Mouse (Mus musculus): ENCODE results near the gene Rnf26.
A peak's percentile ranks its signal among the peaks of the same experiment; 100 is the strongest.
"Not testable (repeated sequence)": the region's sequence is repeated elsewhere in the genome, so short reads cannot be mapped to it uniquely, and the experiment has no call there.

Rnf26 gene

DNA sequence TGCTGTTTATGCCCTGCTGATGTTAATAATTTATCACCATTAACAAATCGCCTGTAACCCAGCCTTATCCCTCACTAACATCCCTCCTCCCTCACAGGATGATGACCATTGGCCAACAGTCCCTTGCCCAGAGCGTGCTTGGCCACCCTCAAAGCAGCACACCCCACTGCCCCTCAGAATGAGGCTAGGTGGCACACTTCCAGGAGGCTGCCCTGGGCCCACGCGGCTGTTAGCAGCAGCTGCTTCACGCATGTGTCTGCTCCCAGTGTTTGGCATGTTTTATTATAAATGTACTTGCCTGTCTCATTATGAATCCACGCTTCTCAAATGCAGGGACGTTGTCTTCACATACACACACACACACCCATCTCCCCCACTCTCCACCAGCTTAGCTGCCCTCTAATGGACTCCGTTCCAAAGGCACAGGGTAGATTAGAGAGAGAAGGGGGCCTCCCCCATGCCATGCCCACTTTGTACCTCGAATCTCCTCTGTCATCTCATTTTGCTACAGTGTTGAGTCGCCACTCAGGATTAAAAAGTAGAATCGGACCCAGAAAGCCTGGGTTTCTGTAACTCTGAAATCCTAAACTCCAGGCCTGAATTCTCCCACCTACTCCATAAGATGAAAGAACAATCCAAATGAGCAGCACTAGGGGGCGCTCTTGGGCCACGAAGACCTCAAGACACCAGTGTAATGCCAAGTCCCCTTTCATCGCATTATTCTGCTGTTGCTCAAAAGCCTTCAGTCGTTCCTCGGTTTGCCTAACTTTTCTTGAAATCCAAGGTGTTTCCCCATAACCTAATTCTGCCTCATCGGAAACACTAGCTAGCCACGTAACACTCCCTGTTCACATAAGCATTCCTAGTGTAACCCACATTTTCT is 12.5 kb upstream of the Rnf26 start:
- peak; percentile 77 to 91 for DNase-seq (ENCODE audit: low spot score in 2 of 2)

DNA sequence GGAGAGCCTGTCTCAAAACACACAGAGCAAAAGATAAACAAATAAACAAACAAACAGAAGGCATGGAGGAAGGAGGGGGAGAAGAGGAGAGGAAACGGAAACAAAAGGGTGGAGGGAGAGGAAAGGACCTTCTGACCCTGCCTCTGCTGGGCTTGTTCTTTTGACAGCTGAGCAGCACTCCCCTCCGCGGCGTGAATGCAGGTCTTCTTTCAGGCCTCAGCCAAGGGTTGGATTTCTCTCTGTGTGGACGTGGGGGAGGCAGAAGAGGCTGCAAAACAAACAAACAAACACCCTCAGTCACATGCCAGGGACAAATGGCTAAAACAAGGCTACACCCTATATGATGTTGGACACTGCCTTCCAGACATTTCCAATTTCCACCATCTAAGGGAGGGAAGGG is 11.7 kb upstream of the Rnf26 start:
- DNase-seq (ENCODE audit: low spot score in 2 of 2) = no peak

DNA sequence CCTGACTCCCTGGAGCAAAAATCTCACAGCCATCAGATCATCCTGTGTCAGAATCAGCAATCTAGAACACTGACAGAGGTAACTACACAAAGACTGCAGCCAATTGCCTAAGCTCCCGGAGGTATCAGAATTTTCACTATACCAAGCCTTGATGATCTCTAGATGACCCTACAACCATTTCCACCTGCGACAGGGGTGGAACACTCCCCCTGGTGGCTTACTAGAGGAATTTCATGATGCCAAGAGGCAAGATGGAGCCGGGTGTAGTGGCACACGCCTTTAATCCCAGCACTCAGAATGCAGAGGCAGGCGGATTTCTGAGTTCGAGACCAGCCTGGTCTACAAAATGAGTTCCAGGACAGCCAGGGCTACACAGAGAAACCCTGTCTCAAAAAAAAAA is 11.0 kb upstream of the Rnf26 start:
- DNase-seq (ENCODE audit: low spot score in 2 of 2) = no peak

DNA sequence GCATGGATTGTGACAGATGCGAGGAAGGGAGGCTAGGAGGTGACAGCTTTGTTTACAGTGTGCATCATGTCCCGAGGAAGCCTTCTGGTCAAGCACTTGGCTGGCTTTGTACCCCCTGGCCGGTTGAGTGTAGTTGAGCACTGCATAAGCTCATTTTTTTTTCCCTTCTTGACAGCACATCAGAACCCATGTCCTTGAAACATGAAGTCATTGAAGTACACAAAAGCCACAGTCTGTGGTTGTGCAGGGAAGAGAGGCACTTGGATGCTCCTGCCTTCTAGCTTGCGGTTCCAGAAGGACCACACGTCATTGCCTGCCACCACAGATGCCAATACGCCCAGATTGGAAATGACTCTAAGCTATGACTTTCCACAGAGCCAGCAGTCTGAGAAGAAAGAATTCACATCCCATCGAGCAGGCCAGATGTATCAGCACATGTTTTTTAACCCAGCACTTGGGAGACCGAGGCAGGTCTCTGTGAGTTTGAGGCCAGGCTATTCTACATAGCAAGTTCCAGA is 6.7 kb upstream of the Rnf26 start:
- DNase-seq (ENCODE audit: low spot score in 2 of 2) = no peak

DNA sequence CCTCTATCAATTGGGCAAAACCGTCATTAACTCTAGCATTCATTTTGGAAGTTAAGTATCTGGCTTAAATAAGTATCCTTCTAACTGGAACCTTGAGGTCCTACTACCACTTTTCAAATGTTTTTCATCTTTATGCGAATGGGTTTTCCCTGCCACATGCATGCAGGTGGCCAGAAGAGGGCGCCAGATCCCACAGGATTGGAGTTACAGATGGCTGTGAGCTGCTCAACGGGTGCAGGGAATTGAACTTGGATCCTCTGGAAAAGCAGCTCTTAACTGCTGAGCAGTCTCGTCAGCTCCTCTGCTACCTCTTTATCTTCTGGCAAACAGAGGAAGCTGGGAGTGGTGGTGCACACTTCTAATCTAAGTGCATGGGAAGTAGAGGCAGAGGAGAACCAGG is 5.7 kb upstream of the Rnf26 start:
- DNase-seq (ENCODE audit: low spot score in 2 of 2) = peak; percentile 62 to 88

DNA sequence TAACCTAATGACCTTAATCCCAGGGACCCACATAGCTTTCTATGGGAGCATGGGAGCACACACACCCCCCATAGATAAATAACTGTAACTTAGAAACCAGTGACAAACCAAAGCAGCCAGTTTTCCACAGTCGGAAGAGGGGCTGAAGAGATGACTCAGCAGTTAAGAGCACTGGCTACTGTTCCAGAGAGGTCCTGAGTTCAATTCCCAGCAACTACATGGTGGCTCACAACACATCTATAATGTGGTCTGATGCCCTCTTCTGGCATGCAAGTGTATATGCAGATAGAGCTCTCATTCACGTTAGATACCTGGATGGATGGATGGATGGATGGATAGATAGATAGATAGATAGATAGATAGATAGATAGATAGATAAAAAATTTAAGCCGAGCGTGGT is 2.9 kb upstream of the Rnf26 start:
- DNase-seq (ENCODE audit: low spot score in 2 of 2) = no peak

DNA sequence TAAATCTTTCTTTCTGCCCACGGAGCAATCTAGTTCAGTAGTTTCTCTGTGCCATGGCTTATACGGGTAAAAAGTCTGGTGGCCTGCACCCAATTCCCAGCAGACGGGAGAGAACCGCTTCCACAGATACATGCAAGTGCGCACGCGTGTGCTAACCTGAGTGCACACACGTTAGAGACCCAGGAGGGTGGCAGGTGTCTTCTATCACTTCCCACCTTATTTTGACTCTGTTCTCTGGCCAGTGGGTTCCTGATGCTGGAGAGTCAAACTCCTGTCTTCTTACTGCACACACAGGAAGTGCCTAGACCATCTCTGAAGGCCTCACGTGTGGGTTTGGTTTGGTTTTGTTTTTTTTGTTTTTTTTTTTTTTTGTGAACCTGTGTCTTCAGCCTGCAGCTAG is 2.3 kb upstream of the Rnf26 start:
- DNase-seq (ENCODE audit: low spot score in 2 of 2) = no peak

DNA sequence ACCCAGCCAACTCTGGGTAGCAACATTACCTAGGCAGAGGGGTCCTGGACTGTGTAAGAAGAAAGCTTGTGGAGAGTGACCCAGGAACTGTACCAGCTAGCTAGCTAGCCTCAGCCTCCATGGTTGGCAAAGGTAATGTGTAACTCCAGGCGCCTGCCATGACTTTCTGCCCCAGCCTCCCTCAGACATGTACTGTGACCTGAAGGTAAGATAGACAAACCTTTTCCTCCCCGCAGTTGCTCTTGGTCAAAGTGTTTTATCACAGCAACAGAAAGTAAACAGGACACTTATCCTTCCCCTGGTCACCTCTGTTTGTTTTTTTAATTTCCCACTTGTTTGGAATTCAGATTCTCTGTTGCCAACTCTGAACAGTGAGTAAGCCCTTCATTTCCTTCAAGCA is 1.1 kb upstream of the Rnf26 start:
- DNase-seq (ENCODE audit: low spot score in 2 of 2) = no peak

DNA sequence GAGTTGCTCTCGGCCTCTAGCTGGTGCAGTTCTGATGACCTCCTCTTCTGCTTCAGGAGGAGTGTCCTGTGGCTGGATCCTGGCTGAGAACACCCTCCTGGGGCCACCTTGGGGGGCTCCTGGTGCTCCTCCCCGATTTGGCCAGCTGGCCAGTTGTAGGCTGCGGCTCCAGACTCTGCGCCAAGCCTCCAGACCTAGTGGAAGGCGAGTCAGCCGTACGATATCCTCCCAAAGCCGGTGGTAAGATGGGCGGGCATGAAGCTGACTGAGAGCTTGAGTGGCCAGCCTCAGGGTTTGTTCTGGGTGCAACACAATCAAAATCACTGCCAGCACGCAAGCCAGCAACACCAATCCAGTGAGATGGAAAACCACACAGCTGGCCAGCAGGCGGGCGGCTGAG is 1.4 kb downstream of the Rnf26 start:
- DNase-seq (ENCODE audit: low spot score in 2 of 2) = not testable (repeated sequence)

DNA sequence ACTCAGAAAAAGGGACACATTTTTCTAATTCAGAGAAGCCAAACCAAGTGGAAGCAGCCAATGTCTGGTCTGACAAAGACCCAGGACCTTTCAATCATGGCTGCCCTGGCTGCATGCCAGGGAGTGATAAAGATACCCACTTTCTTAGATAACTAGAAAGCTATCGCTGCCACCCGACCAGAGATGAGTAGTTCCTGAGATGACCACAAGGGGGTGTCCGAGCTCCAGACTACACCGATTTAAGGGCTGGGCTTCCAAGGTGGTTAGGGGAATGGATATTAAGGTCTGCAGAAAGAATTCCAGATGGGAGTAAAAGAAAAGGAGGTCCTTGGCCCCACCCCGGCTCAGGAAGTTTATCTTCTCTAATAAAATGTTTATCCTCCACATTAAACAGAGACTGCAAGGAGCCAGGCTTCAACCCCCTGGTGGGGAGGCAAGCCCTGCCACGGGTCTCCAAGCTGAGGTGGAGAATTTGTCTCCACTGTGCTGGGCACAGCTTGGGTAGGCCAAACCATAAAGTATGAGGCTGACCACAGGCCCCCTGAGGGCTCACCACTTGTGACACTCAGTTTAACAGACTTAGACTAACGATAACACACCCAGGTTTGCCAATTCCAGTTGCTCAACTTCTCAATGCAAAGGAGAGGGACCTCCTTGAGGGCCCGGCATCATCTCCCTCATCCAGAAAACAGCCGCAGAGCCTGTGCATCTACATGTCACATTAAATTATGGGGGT is 3.8 kb downstream of the Rnf26 start:
- DNase-seq (ENCODE audit: low spot score in 2 of 2) = peak; percentile 77 to 91

DNA sequence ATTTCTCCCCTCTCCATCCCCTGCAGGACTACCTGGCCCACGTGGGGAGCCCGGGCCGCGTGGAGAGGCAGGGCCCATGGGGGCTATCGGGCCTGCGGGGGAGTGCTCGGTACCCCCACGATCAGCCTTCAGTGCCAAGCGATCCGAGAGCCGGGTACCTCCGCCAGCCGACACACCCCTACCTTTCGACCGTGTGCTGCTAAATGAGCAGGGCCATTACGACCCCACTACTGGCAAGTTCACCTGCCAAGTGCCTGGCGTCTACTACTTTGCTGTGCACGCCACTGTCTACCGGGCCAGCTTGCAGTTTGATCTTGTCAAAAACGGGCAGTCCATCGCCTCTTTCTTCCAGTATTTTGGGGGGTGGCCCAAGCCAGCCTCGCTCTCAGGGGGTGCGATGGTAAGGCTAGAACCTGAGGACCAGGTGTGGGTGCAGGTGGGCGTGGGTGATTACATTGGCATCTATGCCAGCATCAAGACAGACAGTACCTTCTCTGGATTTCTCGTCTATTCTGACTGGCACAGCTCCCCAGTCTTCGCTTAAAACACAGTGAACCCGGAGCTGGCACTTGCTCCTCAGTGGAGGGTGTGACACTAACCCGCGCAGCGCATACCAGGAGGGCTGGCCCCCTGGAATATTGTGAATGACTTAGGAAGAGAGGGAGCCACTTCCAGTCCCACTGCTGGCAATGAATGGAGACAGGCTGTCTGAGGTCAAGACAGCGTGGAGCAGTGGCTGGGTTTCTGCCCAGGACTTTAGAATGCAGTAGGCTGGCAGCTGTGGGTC is 4.9 kb downstream of the Rnf26 start:
- DNase-seq (ENCODE audit: low spot score in 2 of 2) = no peak

DNA sequence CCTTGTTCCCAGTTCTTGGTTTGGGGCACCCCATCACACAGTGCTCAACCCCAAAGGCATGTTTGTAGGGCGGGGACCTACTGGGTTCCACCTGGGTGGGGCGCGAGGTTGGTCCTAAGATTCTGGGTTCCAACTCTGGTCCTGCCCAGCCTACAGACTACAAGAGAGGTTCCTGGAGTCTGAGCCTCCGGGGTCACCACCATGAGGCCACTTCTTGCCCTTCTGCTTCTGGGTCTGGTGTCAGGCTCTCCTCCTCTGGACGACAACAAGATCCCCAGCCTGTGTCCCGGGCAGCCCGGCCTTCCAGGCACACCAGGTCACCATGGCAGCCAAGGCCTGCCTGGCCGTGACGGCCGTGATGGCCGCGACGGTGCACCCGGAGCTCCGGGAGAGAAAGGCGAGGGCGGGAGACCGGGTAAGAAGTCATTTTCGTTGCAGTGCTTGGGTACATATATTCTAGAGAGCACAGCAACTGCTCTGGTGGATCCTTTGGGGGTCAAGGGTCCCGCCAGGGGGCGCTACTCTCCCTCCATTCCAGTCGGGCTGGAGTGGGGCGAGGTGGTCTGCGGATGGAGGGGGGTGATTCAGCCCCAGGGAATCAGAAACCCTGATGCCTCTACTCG is 5.6 kb downstream of the Rnf26 start:
- DNase-seq (ENCODE audit: low spot score in 2 of 2) = no peak

DNA sequence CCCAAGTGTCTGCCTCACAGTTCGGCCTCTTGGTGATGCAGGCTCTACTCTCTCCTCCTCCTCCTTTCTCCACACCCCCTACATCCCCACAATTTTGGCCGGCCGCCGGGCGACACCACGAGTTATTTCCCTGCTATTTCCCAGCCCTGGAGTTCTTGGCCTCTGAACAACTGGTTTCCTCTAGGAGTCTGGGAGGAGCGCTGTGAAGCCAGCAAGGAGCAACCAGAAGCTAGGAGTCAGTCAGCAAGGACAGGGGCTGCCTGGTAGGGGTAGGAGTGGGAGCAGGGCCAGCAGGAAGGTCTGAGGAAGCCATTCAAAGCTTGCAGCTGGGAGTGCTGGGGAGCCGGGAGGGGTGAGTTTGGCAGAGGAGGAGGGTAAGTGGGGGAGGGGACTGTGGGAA is 6.2 kb downstream of the Rnf26 start, which contains the start of gene C1qtnf5:
C1qtnf5 (plus strand) TSS at position 136 of the 400 bp plus-strand sequence.
- DNase-seq (ENCODE audit: low spot score in 2 of 2) = peak in 1 of 2 experiments; percentile 45

DNA sequence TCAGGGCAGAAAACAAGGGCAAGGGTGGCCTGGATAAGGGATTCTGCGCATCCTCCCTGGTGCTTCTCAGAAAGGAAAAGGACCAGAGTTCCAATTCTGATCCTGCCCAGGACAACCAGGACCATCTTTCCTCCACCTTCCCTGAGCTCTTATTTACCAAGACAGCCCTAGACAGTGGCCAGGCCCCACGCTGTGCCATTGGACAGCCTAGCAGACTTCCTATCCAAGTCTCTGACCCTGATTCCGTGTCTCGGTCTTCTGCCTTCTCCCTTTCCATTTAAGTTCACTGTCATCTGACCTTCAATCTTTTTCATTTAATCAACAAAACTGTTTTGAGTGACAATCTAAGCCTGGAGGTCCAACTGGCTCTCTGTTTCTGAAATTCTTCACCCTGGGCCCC is 6.7 kb downstream of the Rnf26 start:
- DNase-seq (ENCODE audit: low spot score in 2 of 2) = no peak

DNA sequence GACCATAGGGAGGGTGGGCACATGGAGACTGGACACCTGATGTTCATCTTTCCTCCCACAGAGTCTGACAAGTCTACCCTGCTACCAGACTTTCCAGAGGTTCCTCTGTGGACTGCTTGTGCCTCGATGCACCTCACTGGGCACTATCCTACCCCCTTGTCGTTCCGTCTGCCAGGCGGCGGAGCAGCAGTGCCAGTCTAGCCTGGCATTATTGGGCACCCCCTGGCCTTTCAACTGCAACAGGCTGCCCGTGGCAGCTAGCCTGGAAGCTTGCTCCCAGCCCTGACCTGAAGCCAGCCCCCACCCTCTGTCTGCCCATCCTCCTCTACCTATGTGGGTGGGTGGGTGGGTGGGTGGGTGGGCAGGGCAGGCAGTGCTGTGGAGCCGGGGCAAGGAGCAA is 7.1 kb downstream of the Rnf26 start:
- no peak for DNase-seq (ENCODE audit: low spot score in 2 of 2)

DNA sequence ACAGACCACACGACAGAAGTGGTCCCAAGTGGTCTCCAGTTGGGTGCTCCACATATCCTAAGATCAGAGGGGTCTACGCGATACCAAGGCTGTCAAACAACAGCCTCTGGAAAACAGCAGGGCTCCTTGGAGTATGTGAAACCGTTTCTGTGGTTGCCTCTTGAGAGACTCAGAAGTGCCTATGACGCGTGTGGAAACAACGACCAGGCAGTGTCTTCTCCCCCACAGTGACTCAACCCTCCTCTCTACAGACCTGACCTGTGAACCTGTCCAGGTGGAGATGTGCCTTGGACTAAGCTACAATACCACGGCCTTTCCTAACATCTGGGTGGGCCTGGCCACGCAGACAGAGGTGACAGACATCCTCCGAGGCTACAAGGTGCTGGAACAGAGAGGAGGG is 7.5 kb downstream of the Rnf26 start:
- no peak for DNase-seq (ENCODE audit: low spot score in 2 of 2)

DNA sequence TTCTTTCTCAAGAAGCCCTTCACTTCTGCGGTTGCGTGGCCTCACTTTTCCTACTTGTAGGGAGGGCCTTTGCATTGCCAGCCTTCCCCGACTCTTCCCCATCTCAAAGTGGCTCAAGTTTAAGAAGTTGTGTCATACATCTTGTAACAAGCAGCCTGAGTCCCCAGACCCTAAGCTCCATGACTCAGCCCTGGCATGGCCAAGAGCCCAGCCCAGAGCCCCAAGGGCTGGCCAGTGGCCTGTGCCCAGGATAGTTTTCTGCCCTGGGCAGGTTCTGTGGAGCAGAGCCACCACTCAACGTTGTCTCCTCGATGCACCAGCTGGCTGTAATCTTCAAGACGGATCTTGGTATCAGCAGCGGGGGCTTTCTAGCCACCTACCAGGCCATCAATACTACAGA is 8.4 kb downstream of the Rnf26 start:
- DNase-seq (ENCODE audit: low spot score in 2 of 2) = no peak

DNA sequence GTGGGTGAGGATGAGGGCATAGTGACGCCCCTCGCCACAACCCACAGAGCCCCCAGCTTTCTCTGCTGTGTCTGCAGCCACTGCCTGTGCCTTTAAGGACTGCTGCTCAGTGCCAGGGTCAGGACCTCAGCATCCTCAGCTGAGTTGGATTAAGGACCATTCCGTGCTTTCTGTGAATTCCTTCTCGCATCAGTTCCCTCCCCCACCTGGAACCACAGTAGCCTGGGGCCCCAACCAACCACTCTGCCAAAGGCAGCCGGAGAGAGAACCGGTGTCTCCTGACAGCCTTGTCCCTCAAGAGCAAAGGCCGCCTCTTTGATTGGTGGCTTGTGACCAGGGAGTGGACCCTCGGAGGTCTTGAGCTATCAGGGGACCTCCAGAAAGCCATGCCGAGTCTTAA is 11.8 kb downstream of the Rnf26 start, which contains the start of gene Mfrp:
Mfrp (plus strand) TSS at position 240 of the 400 bp plus-strand sequence.
- no peak for DNase-seq (ENCODE audit: low spot score in 2 of 2)

DNA sequence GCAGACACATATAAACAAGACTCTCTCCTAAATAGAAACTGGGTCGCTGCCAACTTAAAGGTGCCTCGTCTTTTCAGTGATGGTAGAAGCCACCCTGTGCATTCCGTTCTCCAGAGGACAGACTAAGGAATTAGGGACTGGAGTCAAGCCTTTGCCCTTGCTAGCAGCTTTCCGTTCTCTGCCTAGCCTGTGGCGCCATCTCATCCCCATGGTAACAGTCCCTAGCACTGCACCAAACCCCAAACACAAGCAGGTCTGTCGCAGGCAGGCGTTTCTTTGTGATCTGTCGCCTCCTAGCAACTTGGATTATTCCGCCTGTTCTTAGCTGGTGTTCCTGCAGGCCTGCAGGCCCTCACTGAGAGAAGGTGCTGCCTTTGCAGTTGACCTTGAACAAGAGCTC is 16.8 kb downstream of the Rnf26 start:
- DNase-seq (ENCODE audit: low spot score in 2 of 2) = no peak

DNA sequence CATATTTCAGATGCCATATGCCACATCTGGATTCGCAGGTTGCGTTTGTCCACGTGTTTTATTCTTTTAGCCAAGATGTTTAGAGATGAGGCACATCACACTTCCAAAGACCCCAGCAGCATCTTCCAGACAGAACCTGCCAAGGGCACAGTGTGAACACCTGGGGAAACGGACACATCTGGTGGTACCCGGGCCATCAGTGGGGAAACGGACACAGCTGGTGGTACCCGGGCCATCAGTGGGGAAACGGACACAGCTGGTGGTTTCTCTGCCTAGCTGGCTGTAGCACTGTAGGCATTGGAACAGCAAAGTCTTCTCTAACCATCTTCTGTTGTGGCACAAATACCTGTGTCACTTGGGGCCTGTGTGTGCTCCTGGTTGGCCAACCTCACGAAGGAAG is 17.5 kb downstream of the Rnf26 start:
- DNase-seq (ENCODE audit: low spot score in 2 of 2) = no peak

DNA sequence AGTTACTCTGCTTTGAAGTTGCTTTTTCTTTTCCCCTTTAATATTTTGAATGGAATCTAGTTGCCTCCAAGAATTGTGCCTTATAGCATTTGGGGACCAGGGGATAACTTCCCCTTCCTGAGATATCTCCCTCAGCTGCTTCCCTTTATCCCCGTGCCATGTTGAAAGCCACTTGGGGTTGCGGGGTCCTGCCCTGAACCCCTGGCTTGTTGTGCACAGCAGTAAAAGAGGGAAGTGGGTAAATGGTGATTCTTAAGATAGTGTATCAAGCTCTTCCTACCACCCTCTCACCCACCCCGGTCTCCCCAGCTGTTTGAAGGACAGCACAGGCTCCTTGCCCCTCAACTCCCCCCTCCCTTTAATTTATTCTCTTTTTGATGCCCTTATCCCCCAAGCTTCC is 18.6 kb downstream of the Rnf26 start:
- no peak for DNase-seq (ENCODE audit: low spot score in 2 of 2)

Data from spleen, postnatal 4 days (tissue).